Comparison of ENCODE assay signal across 9 mouse cellular contexts in the genomic region with DNA sequence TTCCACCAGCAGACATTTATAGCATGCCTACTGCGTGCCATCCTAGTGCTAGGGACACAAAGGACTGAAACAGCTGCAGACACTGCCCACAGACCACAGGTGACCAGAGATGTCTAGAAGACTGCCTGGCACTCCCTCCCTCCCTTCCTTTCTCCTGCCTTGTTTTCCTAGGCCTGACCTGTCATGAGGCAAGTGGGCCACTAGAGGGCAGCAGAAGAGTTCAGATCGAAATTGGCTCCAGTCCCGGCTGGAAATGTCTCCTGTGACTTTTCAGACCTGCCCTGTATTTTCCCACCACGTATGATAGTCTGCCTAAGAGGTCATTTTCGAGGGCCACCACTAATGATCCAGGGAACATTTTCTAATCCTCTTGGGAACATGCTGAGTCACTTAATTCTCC. TPM values are rescaled to one million over a fixed set of nuclear protein-coding genes. Genes with fewer than 3 reads are reported as not detected.
A peak's percentile ranks its signal among the peaks of the same experiment; 100 is the strongest.
DNase-seq lines count a peak whose midpoint lies in the region; ATAC-seq and TF ChIP-seq lines count a peak whose summit lies in the region.
"Had no signal": no experiment of that assay in that cellular context is flagged by ENCODE, and none has a peak within 500 bp of the region (broad histone marks: within the 10 kb centered on the region; RNA-seq: fewer than 3 reads in every experiment).

No protein-coding gene starts in this region.

- ATAC-seq in forebrain, embryonic 12.5 days (ENCODE audit: low FRiP score), result peak; percentile 66; the same call in 1 of the 2 replicates
- ATAC-seq in heart, embryonic 16.5 days (replicated peaks; ENCODE audit: extremely low read depth, insufficient read depth, low FRiP score), result 0 out of 2 replicates have a peak, but pooled peaks have one; percentile 34
- ATAC-seq in liver, embryonic 14.5 days (ENCODE audit: insufficient read depth), result no peak

- H3K9ac ChIP-seq in ES-Bruce4 (ENCODE audit: low read depth, poor library complexity, severe bottlenecking), result no peak overlapping the region
- H3K9ac ChIP-seq in forebrain, embryonic 12.5 days, result no peak overlapping the region
- H3K9ac ChIP-seq in heart, embryonic 16.5 days (ENCODE audit: low read length), result peak overlapping the region; percentile 44
- H3K9ac ChIP-seq in liver, embryonic 14.5 days (replicated peaks), result no peak overlapping the region

- no peak overlapping the region for H3K27ac ChIP-seq in ES-Bruce4 (ENCODE audit: insufficient read depth, low read length)
- H3K27ac ChIP-seq in forebrain, embryonic 12.5 days, result no peak overlapping the region
- peak overlapping the region; percentile 72 for H3K27ac ChIP-seq in heart, embryonic 16.5 days (ENCODE audit: low read length)
- H3K27ac ChIP-seq in liver, embryonic 14.5 days, result no peak overlapping the region
- no peak overlapping the region for H3K27ac ChIP-seq in olfactory bulb, adult 2 months (ENCODE audit: insufficient read depth, low read depth, low read length)

- peak; percentile 47 for DNase-seq in c-Kit-negative CD71-positive TER-119-positive erythroid progenitor cells, embryonic 14.5 days (ENCODE audit: low read depth, low spot score)
- DNase-seq in kidney, postnatal 36 days, result peak; percentile 77 to 89
- DNase-seq in liver, embryonic 14.5 days (ENCODE audit: low read depth in 3 of 3, low spot score in 3 of 3), result peak; percentile 30 to 41 (median 37)
- DNase-seq in thymus, postnatal 10 days (ENCODE audit: low spot score in 2 of 2), result peak; percentile 8 to 57

- 8% methylated on average over 5 of the region's 5 CpGs for WGBS in forebrain, embryonic 12.5 days
- whole genome bisulfite sequencing in heart, embryonic 16.5 days, result 6% methylated on average over 5 of the region's 5 CpGs
- WGBS in liver, embryonic 14.5 days (ENCODE audit: insufficient replicate concordance), result 2% methylated on average over 5 of the region's 5 CpGs
- WGBS in olfactory bulb, adult 2 months, result 2% methylated on average over 5 of the region's 5 CpGs

- no peak overlapping the region for H3K4me3 ChIP-seq in ES-Bruce4 (ENCODE audit: low read depth, low read length)
- H3K4me3 ChIP-seq in forebrain, embryonic 12.5 days (replicated peaks), result no peak overlapping the region
- H3K4me3 ChIP-seq in heart, embryonic 16.5 days (ENCODE audit: low read length), result no peak overlapping the region
- H3K4me3 ChIP-seq in liver, embryonic 14.5 days (ENCODE audit: insufficient read depth in 1 of 2, low read depth in 2 of 2, low read length in 2 of 2), result no peak overlapping the region
- no peak overlapping the region for H3K4me3 ChIP-seq in olfactory bulb, adult 2 months (ENCODE audit: insufficient read depth, low read depth, low read length)
- H3K4me3 ChIP-seq: erythroblast, embryonic 14.5 days had no signal

- TF ChIP-seq CTCF in ES-Bruce4 (IDR thresholded peaks at IDR 0.05; ENCODE audit: low read depth, low read length), result peak; percentile 92
- TF ChIP-seq CTCF in liver, embryonic 14.5 days (IDR thresholded peaks at IDR 0.05; ENCODE audit: low read depth), result peak; percentile 93
- TF ChIP-seq CTCF in olfactory bulb, adult 2 months (IDR thresholded peaks at IDR 0.05; ENCODE audit: insufficient read depth, low read depth, low read length), result peak; percentile 78

- no peaks in the 10 kb centered on the region for H3K27me3 ChIP-seq in ES-Bruce4 (ENCODE audit: control insufficient read depth, insufficient read depth, low read length, poor library complexity, severe bottlenecking)
- no peaks in the 10 kb centered on the region for H3K27me3 ChIP-seq in forebrain, embryonic 12.5 days
- no peaks in the 10 kb centered on the region for H3K27me3 ChIP-seq in heart, embryonic 16.5 days (ENCODE audit: control insufficient read depth, insufficient read depth, low read length)
- H3K27me3 ChIP-seq in liver, embryonic 14.5 days (ENCODE audit: control insufficient read depth, insufficient read depth, low read length), result no peaks in the 10 kb centered on the region

- TF ChIP-seq EP300 in ES-Bruce4 (IDR thresholded peaks at IDR 0.05; ENCODE audit: insufficient read depth, low read depth, low read length), result 0 out of 2 replicates have a peak, but pooled peaks have one; percentile 18
- TF ChIP-seq EP300 in liver, embryonic 14.5 days (IDR thresholded peaks at IDR 0.05; ENCODE audit: low read depth), result no peak

- no peaks in the 10 kb centered on the region for H3K4me1 ChIP-seq in ES-Bruce4 (ENCODE audit: control insufficient read depth, insufficient read depth, low read length)
- H3K4me1 ChIP-seq in forebrain, embryonic 12.5 days, result peaks cover 6% of the 10 kb centered on the region; the same call in 1 of the 2 replicates
- peaks cover 14% of the 10 kb centered on the region for H3K4me1 ChIP-seq in heart, embryonic 16.5 days (ENCODE audit: control insufficient read depth, insufficient read depth, low read length)
- H3K4me1 ChIP-seq in liver, embryonic 14.5 days (replicated peaks; ENCODE audit: control insufficient read depth in 2 of 2, insufficient read depth in 2 of 2, low read length in 1 of 2), result no peaks in the 10 kb centered on the region
- H3K4me1 ChIP-seq in olfactory bulb, adult 2 months (ENCODE audit: control insufficient read depth, insufficient read depth, low read length), result no peaks in the 10 kb centered on the region

- no peak for TF ChIP-seq POLR2A in ES-Bruce4 (IDR thresholded peaks at IDR 0.05; ENCODE audit: insufficient read depth, low read length)
- TF ChIP-seq POLR2A in olfactory bulb, adult 2 months (IDR thresholded peaks at IDR 0.05; ENCODE audit: insufficient read depth, low read depth, low read length), result no peak

- H3K4me2 ChIP-seq in forebrain, embryonic 12.5 days, result no peak overlapping the region
- no peak overlapping the region for H3K4me2 ChIP-seq in heart, embryonic 16.5 days (ENCODE audit: low read depth, low read length)
- no peak overlapping the region for H3K4me2 ChIP-seq in liver, embryonic 14.5 days (ENCODE audit: low read depth)

- H3K36me3 ChIP-seq in ES-Bruce4 (ENCODE audit: control insufficient read depth, insufficient read depth, low read length, poor library complexity, severe bottlenecking), result peaks cover 22% of the 10 kb centered on the region
- H3K36me3 ChIP-seq in forebrain, embryonic 12.5 days (replicated peaks), result peaks cover 36% of the 10 kb centered on the region
- H3K36me3 ChIP-seq in heart, embryonic 16.5 days (ENCODE audit: control insufficient read depth, insufficient read depth), result peaks cover 10% of the 10 kb centered on the region; the same call in 1 of the 2 replicates
- H3K36me3 ChIP-seq in liver, embryonic 14.5 days (replicated peaks; ENCODE audit: control insufficient read depth, insufficient read depth, low read depth), result no peaks in the 10 kb centered on the region

- no peaks in the 10 kb centered on the region for H3K9me3 ChIP-seq in ES-Bruce4 (replicated peaks; ENCODE audit: control insufficient read depth, insufficient read depth, low read length, poor library complexity, severe bottlenecking)
- H3K9me3 ChIP-seq in forebrain, embryonic 12.5 days, result no peaks in the 10 kb centered on the region
- no peaks in the 10 kb centered on the region for H3K9me3 ChIP-seq in heart, embryonic 16.5 days (replicated peaks; ENCODE audit: control insufficient read depth, low read length)
- no peaks in the 10 kb centered on the region for H3K9me3 ChIP-seq in liver, embryonic 14.5 days (ENCODE audit: control insufficient read depth, low read length)

RNA-seq across cellular contexts. Expression of gene Gm4353, which starts 47.6 kb away (rescaled TPM):
- polyA plus RNA-seq in ES-Bruce4 (2011; ENCODE audit: insufficient read depth, insufficient read length, low read depth, missing spikeins), result 2.1 TPM in 1 of 2 replicates, not detected in the other
- polyA plus RNA-seq in forebrain, embryonic 12.5 days (2016; fragmentation: Nextera tagmentation; extraction: Ambion mirVana), result 0.68 TPM in 2 replicates
- polyA plus RNA-seq in heart, embryonic 16.5 days (2015; fragmentation: Nextera tagmentation; extraction: Ambion mirVana), result 0.70 and 1.6 TPM in 2 replicates
- polyA plus RNA-seq in liver, embryonic 14.5 days (2012; rRNA removed), result 0.57 and 0.62 TPM in 2 replicates
- 0.38 and 0.51 TPM in 2 replicates for polyA plus RNA-seq in liver, embryonic 14.5 days (2014; fragmentation: Nextera tagmentation; extraction: Ambion mirVana)
- polyA plus RNA-seq in olfactory bulb, adult 2 months (2012; ENCODE audit: insufficient read depth, insufficient read length, low replicate concordance, missing spikeins), result not detected in 2 replicates

Comparison
In these comparisons a context has a peak if more than half of its experiments do, and no peak if none do; other contexts are left out.
1. DNase-seq: peak in every context shown above with its lines; median percentile 83 in kidney, postnatal 36 days; 47 in c-Kit-negative CD71-positive TER-119-positive erythroid progenitor cells, embryonic 14.5 days; 37 in liver, embryonic 14.5 days; 32 in thymus, postnatal 10 days.